Mouse (Mus musculus): Measurements from ENCODE around the gene Rab3a.

DNA sequence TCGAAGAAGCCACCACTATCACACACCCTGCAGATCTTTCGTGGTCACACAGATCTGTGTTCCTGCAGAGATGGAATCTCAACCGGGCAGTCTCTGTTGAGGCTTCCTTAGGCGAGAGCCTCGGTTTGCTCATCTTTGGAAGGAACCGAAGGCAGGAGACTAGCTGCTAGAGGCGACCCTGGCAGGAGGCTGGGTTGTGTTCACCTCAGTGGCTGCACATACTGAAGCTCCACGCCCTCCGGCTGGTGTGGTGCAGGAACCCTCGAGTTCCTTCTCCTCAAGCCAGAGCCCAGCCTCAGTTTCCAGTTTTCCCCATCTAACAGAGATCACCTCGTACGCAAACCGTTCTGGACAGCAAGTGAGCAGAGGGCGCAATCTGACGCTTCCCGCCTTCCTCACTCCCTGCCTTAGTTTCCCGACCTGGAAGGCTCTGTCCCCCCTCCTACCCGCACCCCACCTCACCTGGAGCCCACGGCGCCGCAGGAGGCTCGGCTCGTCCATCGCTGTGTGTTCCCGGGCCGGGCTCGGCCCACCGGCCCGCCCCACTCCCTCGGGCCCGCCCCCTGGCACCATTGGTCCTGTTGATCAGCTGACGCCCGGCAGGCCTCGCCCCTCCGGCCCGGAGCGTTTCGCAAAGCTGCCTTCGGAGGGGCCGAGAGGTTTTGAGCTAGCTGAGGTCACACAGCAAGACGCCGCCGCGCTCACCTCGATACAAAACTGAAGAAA, 50.2 kb downstream of the Rab3a start, which contains the start of gene Mast3:
- TF ChIP-seq CTCF (IDR thresholded peaks at IDR 0.05): no peak
- TF ChIP-seq EP300 (IDR thresholded peaks at IDR 0.05): no peak
